Mouse (Mus musculus): ENCODE results near the gene Bphl. TPM values are rescaled to one million over a fixed set of nuclear protein-coding genes. Genes with fewer than 3 reads are reported as not detected.

Bphl gene
- polyA plus RNA-seq, 1 experiment from 2014 or later: 42.4 TPM

GRCm38 (mm10) chr13:34105364-34105763 is 68.0 kb downstream of the Bphl start:
- Histone ChIP-seq H3K36me3 (ENCODE audit: control insufficient read depth, insufficient read depth, low read length) (no peaks in the 10 kb centered on the region), H3K9ac (ENCODE audit: low read depth, low read length) (no peak overlapping the region), H3K27ac (ENCODE audit: low read depth, low read length) (no peak overlapping the region), H3K9me3 (replicated peaks; ENCODE audit: control insufficient read depth, low read length) (no peaks in the 10 kb centered on the region), H3K4me2 (no peak overlapping the region), H3K27me3 (ENCODE audit: control insufficient read depth, insufficient read depth, low read length) (no peaks in the 10 kb centered on the region), H3K4me3 (ENCODE audit: low read depth, low read length) (no peak overlapping the region), H3K4me1 (ENCODE audit: control insufficient read depth, insufficient read depth, low read length) (no peaks in the 10 kb centered on the region)
- 63% methylated on average over 1 of the region's 1 CpGs for WGBS (ENCODE audit: insufficient replicate concordance)
- no peak for ATAC-seq (replicated peaks; ENCODE audit: insufficient number of reproducible peaks, low FRiP score, low TSS enrichment)

DNA sequence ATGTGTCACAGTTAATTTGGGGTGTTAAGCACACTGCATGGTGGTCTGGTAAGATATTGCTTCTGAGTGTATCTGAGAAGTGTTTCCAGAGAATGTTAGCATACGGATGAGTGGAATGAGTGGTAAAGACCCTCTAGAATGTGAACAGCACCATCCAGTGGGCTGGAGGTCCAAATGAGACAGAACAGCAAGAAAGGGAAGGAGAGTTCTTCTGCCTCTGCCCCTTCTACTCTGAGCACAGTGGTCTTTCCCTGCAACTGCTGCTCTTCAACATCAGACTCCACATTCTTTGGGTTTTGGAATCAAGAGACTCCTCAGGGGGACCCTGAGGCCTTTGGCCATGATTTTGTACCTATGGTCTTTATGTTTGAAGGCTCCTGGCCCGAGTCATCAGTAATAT is 68.9 kb downstream of the Bphl start:
- 76% methylated on average over 2 of the region's 2 CpGs for WGBS (ENCODE audit: insufficient replicate concordance)
- ATAC-seq (replicated peaks; ENCODE audit: insufficient number of reproducible peaks, low FRiP score, low TSS enrichment): no peak

DNA sequence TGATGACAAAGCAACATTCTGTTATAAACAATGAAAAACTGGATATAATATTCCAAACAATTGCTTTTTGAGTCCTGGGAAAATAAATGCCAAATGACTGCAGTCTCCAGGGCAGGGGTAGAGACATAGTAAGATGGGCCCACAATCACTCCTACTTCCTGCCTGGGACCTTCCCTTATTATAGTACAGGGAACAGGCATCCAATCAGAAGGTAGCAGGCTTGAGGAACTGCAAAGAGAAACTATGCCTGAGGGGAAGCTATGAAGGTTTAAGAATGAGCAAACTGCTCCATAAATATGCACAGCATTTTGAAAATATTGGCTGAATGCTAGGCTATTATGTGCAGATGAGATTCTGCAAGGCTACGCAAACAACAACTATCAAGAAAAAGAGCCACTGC is 69.6 kb downstream of the Bphl start:
- Histone ChIP-seq H3K27me3 (ENCODE audit: control insufficient read depth, insufficient read depth, low read length) (no peaks in the 10 kb centered on the region), H3K9ac (ENCODE audit: low read depth, low read length) (no peak overlapping the region), H3K27ac (ENCODE audit: low read depth, low read length) (no peak overlapping the region), H3K9me3 (replicated peaks; ENCODE audit: control insufficient read depth, low read length) (no peaks in the 10 kb centered on the region), H3K4me3 (ENCODE audit: low read depth, low read length) (no peak overlapping the region), H3K4me2 (no peak overlapping the region), H3K4me1 (ENCODE audit: control insufficient read depth, insufficient read depth, low read length) (no peaks in the 10 kb centered on the region), H3K36me3 (ENCODE audit: control insufficient read depth, insufficient read depth, low read length) (no peaks in the 10 kb centered on the region)
- WGBS (ENCODE audit: insufficient replicate concordance): 92% methylated on average over 1 of the region's 1 CpGs
- no peak for ATAC-seq (replicated peaks; ENCODE audit: insufficient number of reproducible peaks, low FRiP score, low TSS enrichment)

More for the DNA sequence above, 68.9 kb downstream of the Bphl start:
- H3K27ac ChIP-seq (ENCODE audit: low read depth, low read length): no peak overlapping the region
- no peaks in the 10 kb centered on the region for H3K36me3 ChIP-seq (ENCODE audit: control insufficient read depth, insufficient read depth, low read length)
- H3K9ac ChIP-seq (ENCODE audit: low read depth, low read length): no peak overlapping the region
- no peak overlapping the region for H3K4me2 ChIP-seq
- H3K27me3 ChIP-seq (ENCODE audit: control insufficient read depth, insufficient read depth, low read length): no peaks in the 10 kb centered on the region
- no peaks in the 10 kb centered on the region for H3K9me3 ChIP-seq (replicated peaks; ENCODE audit: control insufficient read depth, low read length)
- no peak overlapping the region for H3K4me3 ChIP-seq (ENCODE audit: low read depth, low read length)
- H3K4me1 ChIP-seq (ENCODE audit: control insufficient read depth, insufficient read depth, low read length): no peaks in the 10 kb centered on the region

DNA sequence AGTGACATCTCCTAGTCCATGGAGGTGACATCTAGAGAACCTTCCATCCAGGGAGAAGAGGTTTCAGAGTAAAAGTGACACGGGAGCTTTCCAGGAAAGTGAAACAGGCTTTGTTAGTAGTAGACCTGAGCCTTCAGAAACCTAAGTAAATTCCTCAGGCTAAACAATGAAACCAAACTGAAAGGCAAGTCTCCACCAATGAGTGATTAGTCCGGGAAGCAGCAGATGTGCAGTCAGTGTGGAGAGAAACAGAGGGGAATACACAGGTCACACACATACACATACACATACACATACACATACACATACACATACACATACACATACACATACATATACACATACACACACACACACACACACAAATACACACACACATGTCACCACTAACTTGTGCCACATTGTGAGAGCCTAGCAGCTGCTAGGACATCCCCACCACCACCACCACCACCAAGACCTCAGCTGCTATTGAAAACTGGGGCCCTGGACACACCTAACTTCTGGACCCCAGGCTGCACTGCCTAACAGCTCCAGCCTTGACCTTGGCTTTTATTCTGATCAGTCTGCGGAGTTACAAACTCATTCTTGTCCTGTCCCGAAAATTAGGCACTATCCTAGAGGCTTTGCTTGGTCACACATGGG is 71.8 kb downstream of the Bphl start:
- no peak overlapping the region for H3K9ac ChIP-seq (ENCODE audit: low read depth, low read length)
- no peak overlapping the region for H3K4me3 ChIP-seq (ENCODE audit: low read depth, low read length)
- no peak overlapping the region for H3K27ac ChIP-seq (ENCODE audit: low read depth, low read length)
- no peak overlapping the region for H3K4me2 ChIP-seq
- no peaks in the 10 kb centered on the region for H3K36me3 ChIP-seq (ENCODE audit: control insufficient read depth, insufficient read depth, low read length)
- ATAC-seq (replicated peaks; ENCODE audit: insufficient number of reproducible peaks, low FRiP score, low TSS enrichment): no peak
- WGBS (ENCODE audit: insufficient replicate concordance): 77% methylated on average over 4 of the region's 4 CpGs
- no peaks in the 10 kb centered on the region for H3K27me3 ChIP-seq (ENCODE audit: control insufficient read depth, insufficient read depth, low read length)
- no peaks in the 10 kb centered on the region for H3K4me1 ChIP-seq (ENCODE audit: control insufficient read depth, insufficient read depth, low read length)
- no peaks in the 10 kb centered on the region for H3K9me3 ChIP-seq (replicated peaks; ENCODE audit: control insufficient read depth, low read length)

DNA sequence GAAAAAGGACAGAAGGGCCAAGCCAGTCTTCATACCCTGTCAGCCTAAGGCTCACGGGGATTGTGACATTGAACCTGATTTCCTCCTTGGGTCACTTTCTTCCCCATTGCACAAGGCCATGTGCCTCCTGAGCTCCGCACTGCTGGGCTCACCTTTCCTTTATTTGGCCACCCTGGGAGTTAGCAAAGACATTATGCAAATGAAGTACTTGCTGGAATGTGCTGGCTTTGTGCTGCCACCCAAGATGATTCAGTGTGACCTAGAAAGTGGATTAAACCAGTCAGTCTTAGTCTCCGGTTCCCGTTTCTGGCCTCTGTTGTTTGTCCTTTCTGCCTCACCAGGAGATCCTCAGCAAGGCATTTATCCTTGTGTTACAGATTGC is 72.3 kb downstream of the Bphl start:
- Histone ChIP-seq H3K27ac (ENCODE audit: low read depth, low read length) (no peak overlapping the region), H3K27me3 (ENCODE audit: control insufficient read depth, insufficient read depth, low read length) (no peaks in the 10 kb centered on the region), H3K4me2 (no peak overlapping the region), H3K9ac (ENCODE audit: low read depth, low read length) (no peak overlapping the region), H3K36me3 (ENCODE audit: control insufficient read depth, insufficient read depth, low read length) (no peaks in the 10 kb centered on the region), H3K9me3 (replicated peaks; ENCODE audit: control insufficient read depth, low read length) (no peaks in the 10 kb centered on the region), H3K4me1 (ENCODE audit: control insufficient read depth, insufficient read depth, low read length) (no peaks in the 10 kb centered on the region), H3K4me3 (ENCODE audit: low read depth, low read length) (no peak overlapping the region)
- WGBS (ENCODE audit: insufficient replicate concordance): 51% methylated on average over 4 of the region's 4 CpGs
- no peak for ATAC-seq (replicated peaks; ENCODE audit: insufficient number of reproducible peaks, low FRiP score, low TSS enrichment)

- Histone ChIP-seq H3K9me3 (replicated peaks; ENCODE audit: control insufficient read depth, low read length) (no peaks in the 10 kb centered on the region), H3K4me3 (ENCODE audit: low read depth, low read length) (no peak overlapping the region), H3K27me3 (ENCODE audit: control insufficient read depth, insufficient read depth, low read length) (no peaks in the 10 kb centered on the region), H3K4me2 (no peak overlapping the region), H3K9ac (ENCODE audit: low read depth, low read length) (no peak overlapping the region), H3K36me3 (ENCODE audit: control insufficient read depth, insufficient read depth, low read length) (no peaks in the 10 kb centered on the region), H3K27ac (ENCODE audit: low read depth, low read length) (no peak overlapping the region), H3K4me1 (ENCODE audit: control insufficient read depth, insufficient read depth, low read length) (no peaks in the 10 kb centered on the region)
- WGBS (ENCODE audit: insufficient replicate concordance): 65% methylated on average over 5 of the region's 5 CpGs
- ATAC-seq (replicated peaks; ENCODE audit: insufficient number of reproducible peaks, low FRiP score, low TSS enrichment): no peak
Measured at GRCm38 (mm10) chr13:34111019-34111418, 73.6 kb downstream of the Bphl start.

DNA sequence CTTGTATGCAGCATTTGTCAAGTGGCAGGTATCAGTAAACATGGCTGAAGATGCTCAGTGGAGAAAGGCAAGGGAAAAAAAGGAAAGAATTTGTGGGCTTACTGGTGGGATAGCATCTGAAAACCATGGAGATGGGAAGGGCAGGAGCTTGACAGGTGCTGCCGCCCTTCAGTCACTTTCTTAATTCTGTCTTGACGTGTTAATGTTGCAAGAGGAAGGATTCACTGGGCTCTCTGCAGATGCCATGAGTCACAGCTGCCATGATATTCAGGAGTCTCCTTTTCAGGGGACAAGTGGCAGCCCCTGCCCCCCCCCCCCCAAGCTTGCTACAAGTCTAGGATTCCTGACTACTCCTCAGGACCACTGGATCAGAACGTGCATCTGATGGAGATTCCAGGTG is 74.5 kb downstream of the Bphl start:
- ATAC-seq (replicated peaks; ENCODE audit: insufficient number of reproducible peaks, low FRiP score, low TSS enrichment): no peak
- Histone ChIP-seq H3K9ac (ENCODE audit: low read depth, low read length) (no peak overlapping the region), H3K27ac (ENCODE audit: low read depth, low read length) (no peak overlapping the region), H3K4me1 (ENCODE audit: control insufficient read depth, insufficient read depth, low read length) (no peaks in the 10 kb centered on the region), H3K9me3 (replicated peaks; ENCODE audit: control insufficient read depth, low read length) (no peaks in the 10 kb centered on the region), H3K4me2 (no peak overlapping the region), H3K4me3 (ENCODE audit: low read depth, low read length) (no peak overlapping the region), H3K27me3 (ENCODE audit: control insufficient read depth, insufficient read depth, low read length) (no peaks in the 10 kb centered on the region), H3K36me3 (ENCODE audit: control insufficient read depth, insufficient read depth, low read length) (no peaks in the 10 kb centered on the region)
- 71% methylated on average over 3 of the region's 3 CpGs for WGBS (ENCODE audit: insufficient replicate concordance)

- H3K27ac ChIP-seq (ENCODE audit: low read depth, low read length): no peak overlapping the region
- no peaks in the 10 kb centered on the region for H3K9me3 ChIP-seq (replicated peaks; ENCODE audit: control insufficient read depth, low read length)
- no peaks in the 10 kb centered on the region for H3K27me3 ChIP-seq (ENCODE audit: control insufficient read depth, insufficient read depth, low read length)
- ATAC-seq (replicated peaks; ENCODE audit: insufficient number of reproducible peaks, low FRiP score, low TSS enrichment): no peak
- H3K4me1 ChIP-seq (ENCODE audit: control insufficient read depth, insufficient read depth, low read length): no peaks in the 10 kb centered on the region
- no peak overlapping the region for H3K4me3 ChIP-seq (ENCODE audit: low read depth, low read length)
- no peaks in the 10 kb centered on the region for H3K36me3 ChIP-seq (ENCODE audit: control insufficient read depth, insufficient read depth, low read length)
- H3K4me2 ChIP-seq: no peak overlapping the region
- 79% methylated on average over 5 of the region's 5 CpGs for WGBS (ENCODE audit: insufficient replicate concordance)
- H3K9ac ChIP-seq (ENCODE audit: low read depth, low read length): no peak overlapping the region
Measured at GRCm38 (mm10) chr13:34112369-34113081, 75.1 kb downstream of the Bphl start.

- H3K4me1 ChIP-seq (ENCODE audit: control insufficient read depth, insufficient read depth, low read length): no peaks in the 10 kb centered on the region
- H3K36me3 ChIP-seq (ENCODE audit: control insufficient read depth, insufficient read depth, low read length): no peaks in the 10 kb centered on the region
- no peak overlapping the region for H3K9ac ChIP-seq (ENCODE audit: low read depth, low read length)
- H3K9me3 ChIP-seq (replicated peaks; ENCODE audit: control insufficient read depth, low read length): no peaks in the 10 kb centered on the region
- H3K27me3 ChIP-seq (ENCODE audit: control insufficient read depth, insufficient read depth, low read length): no peaks in the 10 kb centered on the region
- H3K4me2 ChIP-seq: no peak overlapping the region
- no peak for ATAC-seq (replicated peaks; ENCODE audit: insufficient number of reproducible peaks, low FRiP score, low TSS enrichment)
- no peak overlapping the region for H3K4me3 ChIP-seq (ENCODE audit: low read depth, low read length)
- no peak overlapping the region for H3K27ac ChIP-seq (ENCODE audit: low read depth, low read length)
- 82% methylated on average over 3 of the region's 3 CpGs for WGBS (ENCODE audit: insufficient replicate concordance)
Measured at GRCm38 (mm10) chr13:34113086-34113485, 75.7 kb downstream of the Bphl start.
